Mouse (Mus musculus): ENCODE measurements around the gene Pcif1. TPM values are rescaled to one million over a fixed set of nuclear protein-coding genes. Genes with fewer than 3 reads are reported as not detected.
A peak's percentile ranks its signal among the peaks of the same experiment; 100 is the strongest.
"Not testable (repeated sequence)": the region's sequence is repeated elsewhere in the genome, so short reads cannot be mapped to it uniquely, and the experiment has no call there.

Pcif1 gene
- total RNA-seq (2021): 10 to 100 TPM; 41.9 to 45.2 TPM
- long read RNA-seq, full-length matches to known transcripts: 86 of 107 reads
- long read RNA-seq, partial matches to known transcripts: 6 of 107 reads
- long read RNA-seq, other reads (novel, unspliced or antisense): 15 of 107 reads

DNA sequence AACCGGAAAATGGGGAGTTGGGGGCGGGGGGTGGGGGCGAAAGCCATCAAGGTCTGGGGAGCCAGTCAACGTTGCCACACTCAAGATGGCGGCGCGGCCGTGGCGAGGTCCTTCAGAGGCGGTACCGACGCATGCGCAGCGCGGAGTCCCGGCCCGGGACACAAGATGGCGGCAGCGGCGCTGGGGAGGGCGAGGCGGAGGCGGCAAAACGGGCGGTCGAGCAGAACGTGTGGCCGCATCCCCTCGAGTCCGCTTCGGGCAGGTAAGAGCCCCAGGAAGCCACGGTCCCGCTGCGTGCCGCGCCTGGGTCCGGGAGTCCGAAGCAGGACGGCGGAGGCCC, at the start of gene Pcif1:
Pcif1 (plus strand) TSS at position 77 of the 340 bp plus-strand sequence.
- DNase-seq (ENCODE audit: low spot score in 2 of 2): peak; percentile 87 to 95

DNA sequence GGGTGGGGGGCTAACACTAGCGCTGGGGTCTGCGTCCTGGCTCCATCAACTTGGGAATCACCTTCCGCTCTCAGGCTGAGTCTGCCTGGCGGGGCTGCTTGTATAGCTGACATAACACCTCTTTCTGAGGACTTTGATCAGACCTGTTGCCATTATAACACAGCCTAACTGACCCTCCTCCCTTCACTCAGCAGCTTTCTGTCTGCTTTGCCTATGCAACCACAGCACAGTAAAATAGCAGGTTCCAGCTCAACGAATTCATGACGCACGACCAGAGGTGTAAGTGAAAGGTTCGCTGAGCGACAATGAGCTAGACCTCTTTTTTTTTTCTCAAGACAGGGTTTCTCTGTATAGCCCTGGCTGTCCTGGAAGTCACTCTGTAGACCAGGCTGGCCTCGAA, 48.1 kb upstream of the Pcif1 start:
- DNase-seq (ENCODE audit: low spot score in 2 of 2): no peak

DNA sequence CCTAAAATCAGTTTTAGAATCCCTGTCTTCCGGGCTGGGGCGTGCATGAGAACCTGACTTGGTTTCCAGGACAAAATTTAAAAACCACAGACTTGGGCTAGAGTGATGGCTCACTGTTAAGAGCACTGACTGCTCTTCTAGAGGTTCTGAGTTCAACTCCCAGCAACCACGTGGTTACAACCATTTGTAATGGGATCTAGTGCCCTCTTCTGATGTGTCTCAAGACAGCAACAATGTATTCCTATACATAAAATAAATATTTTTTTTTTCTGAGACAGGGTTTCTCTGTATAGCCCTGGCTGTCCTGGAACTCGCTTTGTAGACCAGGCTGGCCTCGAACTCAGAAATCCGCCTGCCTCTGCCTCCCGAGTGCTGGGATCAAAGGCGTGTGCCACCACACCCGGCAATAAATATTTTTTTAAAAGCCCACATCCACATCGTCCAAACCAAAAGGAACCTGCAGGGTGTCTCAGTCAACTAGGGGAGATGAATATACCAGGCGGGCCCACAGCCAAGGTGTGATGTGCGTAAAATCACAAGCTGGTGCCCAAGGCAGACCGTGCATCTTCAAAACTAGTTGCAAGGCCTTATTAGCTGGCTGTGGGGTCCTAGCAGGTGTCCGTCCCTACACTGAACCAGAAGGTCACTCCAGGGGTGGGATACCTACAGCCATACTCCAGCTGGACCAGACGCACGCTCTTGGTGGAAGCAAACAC, 46.9 kb upstream of the Pcif1 start:
- DNase-seq (ENCODE audit: low spot score in 2 of 2): no peak

DNA sequence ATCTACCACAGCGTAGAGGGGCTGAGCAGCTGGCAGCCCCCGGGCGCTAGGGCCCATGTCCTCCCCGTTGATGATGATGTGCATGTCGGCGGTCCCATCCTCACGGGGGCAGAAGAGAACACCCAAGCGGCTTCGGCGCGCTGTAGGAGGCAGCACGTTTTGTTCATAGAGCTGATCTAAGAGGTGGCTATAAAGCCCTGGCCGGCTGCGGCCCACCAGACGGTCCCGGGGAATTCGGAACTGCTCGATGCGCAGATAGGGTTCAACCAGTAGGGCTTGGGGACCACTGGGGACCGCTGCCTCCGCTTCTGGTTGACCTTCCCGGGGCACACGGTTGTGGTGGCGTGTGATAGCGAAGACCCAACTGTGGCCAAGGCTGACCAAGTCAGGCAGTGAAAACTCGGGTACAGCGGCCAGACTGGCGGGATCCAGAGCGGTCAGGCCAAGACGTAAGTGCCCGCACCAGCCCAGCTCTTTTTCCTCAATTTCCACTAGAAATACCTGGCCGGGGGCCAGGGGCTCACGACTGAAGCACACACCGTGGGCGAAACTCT, 46.3 kb upstream of the Pcif1 start, which contains the start of gene Ctsa:
Ctsa (plus strand) TSS at position 126 of the 554 bp plus-strand sequence.
- DNase-seq (ENCODE audit: low spot score in 2 of 2): peak; percentile 69 to 84

DNA sequence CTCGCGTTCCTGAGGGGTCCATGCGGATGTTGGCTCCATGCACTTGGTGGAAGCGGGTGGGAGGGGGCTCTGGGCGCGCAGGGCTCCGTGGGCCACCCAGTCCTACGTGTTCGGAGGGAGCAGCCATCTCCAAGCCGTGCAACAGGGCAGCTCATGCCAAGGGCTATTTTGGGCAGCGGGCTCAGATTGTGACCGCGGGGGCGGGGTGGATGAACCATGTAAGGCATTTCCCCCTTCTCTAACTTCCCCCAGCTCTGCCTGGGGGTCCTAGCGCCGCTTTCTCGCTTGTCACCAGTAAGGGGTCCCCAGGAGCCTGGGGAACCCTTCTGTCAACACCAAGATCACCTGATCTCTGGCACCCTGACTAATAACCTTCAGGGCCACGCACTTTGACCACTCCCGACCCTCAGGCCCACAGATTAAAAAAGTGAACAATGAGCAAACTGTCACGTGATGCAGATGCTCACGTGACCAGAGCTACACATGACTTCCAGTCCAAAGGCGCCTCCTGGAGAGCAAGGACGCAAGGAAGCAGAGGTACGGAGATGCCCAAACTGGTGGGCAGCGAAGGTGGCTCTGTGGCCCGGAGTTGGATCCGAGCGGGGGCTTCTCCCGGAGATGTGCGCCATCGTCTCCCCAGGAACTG, 45.7 kb upstream of the Pcif1 start, which contains the start of gene Neurl2:
Neurl2 (minus strand) TSS at position 143 of the 646 bp plus-strand sequence.
- peak; percentile 84 to 97 for DNase-seq (ENCODE audit: low spot score in 2 of 2)

DNA sequence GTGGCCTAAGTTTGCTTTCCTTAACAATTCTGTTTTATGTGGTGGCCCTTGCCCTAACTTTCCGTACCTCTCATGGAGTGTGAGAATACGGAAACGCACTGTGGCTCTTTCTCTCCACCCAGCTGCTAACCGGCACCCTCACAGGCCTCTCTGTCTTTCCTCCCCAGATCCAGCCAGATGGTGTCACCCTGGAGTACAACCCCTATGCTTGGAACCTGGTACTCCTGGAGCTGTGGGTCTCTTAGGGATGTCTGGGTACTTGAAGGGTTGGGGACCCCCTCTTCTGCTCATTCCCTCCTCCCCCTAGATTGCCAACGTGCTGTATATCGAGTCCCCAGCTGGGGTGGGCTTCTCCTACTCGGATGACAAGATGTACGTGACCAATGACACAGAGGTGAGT, 44.6 kb upstream of the Pcif1 start:
- no peak for DNase-seq (ENCODE audit: low spot score in 2 of 2)

DNA sequence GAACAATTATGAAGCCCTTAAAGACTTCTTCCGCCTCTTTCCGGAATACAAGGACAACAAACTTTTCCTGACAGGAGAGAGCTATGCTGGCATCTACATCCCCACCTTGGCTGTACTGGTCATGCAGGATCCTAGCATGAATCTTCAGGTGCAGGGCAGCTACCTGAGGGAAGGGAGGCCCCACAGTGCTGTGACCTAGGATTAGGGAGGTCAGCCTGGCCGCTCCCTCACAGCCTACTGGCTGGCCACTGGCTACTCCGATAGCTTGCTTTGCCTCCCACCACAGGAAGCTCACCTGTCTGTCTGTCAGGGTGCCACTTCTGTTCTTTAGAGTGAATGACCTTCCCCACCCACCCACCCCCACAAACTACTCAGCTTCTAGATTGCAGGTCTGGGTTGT, 43.9 kb upstream of the Pcif1 start:
- DNase-seq (ENCODE audit: low spot score in 2 of 2): no peak

DNA sequence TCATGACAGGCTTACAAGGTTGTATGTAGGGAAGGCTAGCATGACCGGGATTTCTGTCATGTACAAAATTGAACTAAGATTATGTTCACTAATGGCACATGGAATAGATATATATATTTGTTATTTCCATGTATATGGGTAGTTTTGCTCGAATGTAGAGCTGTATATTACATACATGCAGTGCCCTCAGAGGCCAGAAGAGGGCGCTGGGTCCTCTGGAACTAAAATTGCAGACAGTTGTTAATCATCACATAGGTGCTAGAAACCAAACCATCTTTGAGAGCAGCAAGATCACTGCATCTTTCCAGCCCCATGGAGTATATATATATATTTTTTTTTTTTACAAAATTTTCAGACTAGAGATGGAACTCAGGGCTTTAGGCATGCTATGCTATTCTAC, 33.3 kb upstream of the Pcif1 start:
- no peak for DNase-seq (ENCODE audit: low spot score in 2 of 2)

DNA sequence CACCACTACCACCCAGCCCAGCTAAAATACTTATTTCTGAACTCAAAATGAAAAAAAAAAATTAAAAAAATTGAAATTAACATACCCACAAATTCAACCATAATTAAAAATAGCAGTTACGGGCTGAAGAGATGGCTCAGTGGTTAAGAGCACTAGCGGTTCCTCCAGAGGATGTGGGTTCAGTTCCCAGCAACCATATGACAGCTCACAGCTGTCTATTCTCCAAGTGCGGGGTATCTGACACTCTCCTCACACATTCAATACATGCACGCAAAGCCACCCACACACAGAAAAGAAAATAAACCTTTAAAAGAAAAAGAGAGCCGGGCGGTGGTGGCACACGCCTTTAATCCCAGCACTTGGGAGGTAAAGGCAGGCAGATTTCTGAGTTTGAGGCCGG, 29.0 kb upstream of the Pcif1 start:
- no peak for DNase-seq (ENCODE audit: low spot score in 2 of 2)

DNA sequence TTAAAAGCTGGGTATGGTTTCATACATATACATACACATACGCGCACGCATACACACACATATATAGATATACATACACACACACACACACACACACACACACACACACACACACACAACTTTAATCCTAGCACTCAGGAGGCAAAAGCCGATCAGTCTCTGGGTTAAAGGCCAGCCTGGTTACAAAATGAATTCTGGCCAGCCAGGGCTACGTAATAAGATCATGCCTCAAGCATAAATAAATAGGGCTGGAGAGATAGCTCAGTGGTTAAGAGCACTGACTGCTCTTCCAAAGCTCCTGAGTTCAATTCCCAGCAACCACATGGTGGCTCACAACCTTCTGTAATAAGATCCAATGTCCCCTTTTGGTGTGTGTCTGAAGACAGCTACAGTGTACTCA, 23.5 kb upstream of the Pcif1 start:
- not testable (repeated sequence) for DNase-seq (ENCODE audit: low spot score in 2 of 2)

DNA sequence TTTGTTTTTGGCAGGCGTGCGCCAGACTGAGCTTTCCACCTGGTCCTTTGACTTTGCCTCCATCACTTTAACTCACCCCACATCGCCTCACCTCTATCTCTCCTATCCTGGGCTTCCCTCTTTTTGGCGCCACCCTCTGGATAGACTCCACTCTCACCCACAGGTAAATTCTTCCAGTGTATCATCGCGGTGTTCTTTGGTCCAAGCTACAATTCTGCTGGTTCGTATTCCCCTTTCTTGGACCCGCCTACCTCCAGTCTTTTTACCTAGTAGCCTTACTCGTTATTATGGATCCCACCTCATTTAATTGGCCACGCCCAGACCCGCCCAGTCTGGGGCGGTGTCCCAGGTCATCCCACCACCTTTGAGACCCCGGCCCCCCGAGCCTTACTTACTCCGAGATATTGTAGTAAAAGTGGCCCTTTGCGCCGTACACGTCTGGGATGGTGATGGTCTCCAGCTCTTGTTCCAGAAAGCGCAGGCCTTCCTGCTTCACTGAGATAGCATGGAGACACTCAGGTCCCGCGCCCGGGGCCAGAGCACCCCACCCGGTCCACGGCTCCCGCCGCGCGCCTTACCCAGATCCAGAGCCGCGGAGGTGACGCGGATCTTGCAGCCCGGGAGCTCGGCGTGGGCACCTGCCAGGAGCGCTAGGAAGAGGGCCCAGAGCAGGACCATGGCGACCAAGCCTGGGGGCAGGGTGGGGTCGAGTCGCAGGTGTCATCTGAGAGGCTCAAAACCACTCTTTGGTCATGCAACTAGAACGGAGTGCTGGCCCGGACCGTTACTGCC, 22.6 kb upstream of the Pcif1 start:
- no peak for DNase-seq (ENCODE audit: low spot score in 2 of 2)

DNA sequence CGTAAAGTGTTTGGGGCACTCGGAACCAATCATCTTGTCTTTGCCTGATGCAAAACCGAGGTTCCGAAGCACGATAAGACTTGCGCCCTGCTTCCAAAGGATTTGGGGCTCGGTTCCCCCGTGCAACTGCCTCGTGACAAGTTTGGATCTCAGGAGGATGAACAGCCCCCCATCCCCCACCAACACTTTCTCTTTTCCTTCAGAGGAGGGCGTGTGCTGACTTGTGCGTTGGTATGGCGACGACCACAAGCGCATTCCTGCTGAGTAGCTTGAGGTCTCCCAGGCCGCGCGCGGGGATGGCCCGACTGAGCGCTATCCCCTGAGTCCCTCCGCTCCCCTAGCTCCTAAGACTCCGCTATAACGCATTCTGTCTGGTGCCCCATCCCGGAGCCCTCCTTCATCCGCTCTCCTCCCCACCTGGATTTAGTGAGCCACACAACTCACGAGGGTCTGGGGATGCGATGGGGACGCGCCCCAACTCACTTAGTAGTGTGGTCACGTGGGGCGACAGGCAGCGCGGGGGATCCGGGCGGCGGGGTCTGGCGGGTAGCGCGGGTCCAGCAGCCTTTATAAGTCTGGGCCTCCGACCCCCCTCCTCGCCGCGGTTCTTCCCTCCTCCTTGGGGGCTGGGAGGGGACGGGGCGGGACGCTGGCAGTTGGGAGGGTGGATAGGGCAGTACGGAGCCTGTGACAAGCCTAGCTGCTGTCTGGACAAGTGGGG, 21.8 kb upstream of the Pcif1 start, which contains the start of gene Pltp:
Pltp (minus strand) TSS at position 611 of the 721 bp plus-strand sequence.
- DNase-seq (ENCODE audit: low spot score in 2 of 2): no peak

DNA sequence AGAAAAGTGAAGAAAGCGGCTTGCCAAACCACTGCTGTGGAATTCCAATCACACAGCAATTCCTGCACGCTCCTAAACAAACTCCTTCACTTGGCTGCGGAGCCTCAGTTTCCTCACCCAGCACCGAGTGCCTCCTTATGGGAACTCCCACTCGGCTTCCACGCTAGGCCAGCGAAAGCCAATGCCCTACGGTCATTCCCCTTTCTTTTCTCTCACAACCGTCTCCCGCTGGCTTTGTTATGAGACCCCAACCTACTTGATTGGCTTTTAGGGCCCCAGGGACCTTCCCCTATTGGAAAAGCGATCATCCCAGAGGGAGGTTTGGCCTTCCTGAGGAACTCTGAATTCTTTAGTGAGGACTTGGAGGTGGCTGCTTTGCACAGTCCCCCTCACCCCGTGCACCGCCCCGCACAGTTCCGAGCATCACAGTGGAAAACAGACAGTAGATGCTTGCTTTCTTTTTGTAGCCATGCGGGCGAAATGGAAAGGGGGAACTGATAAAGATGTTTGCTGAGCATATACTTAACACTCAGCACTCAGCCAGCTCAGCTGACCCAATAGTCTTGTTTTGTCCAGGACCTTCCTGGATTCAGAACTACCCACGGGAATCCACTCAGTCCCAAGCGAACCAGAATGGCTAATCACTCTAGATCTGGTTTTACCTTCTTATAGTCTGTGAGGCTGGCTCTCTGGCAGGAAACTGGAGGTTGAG, 21.1 kb upstream of the Pcif1 start:
- no peak for DNase-seq (ENCODE audit: low spot score in 2 of 2)

DNA sequence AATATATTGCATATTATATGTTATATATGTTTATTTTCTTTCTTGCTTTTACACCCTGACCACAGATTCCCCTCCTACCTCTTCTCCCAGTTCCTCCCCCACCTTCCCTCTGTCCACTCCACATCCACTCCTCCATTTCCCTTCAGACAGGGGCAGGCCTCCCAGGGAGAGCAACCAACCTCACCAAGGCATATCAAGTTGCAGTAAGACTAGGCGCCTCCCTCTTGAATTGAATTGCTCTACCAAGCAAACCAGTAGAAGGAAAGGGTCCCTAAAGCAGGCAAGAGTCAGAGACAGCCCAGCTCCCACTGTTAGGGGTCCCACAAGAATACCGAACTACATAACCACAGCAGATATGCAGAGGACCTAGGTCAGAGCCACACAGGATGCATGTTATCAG, 19.9 kb upstream of the Pcif1 start:
- DNase-seq (ENCODE audit: low spot score in 2 of 2): no peak

DNA sequence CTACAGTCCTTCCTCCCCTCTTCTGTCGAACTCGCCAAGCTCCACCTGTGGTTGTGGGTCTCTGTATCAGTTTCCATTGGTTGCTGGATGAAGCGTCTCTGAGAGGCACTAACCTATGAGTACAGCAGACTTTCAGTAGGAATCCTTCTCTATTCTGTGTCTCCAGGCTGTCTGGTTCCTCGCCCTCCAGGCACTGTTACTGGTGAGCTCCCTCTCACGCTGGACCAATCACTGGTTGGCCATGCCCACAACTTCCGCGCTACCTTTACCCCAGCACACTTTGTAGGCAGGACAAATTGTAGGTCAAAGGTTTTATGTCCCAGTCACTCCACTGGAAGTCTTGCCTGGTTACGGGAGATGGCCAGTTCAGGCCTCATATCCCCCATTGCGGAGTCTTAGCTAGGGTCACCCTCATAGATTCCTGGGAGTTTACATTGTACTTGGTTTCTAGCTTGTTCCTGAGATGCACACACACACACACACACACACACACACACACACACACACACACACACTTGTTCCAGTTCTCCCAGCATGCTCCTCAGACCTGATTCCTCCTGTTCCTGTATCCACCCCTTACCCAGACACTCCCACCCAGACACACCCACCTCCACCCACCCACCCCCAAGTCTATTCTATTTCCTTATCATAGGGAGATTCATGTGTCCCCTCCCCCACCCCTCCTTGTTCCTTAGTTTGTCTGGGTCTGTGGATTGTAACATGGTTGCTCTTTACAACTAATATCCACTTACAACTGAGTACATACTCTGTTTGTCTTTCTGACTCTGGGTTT, 19.3 kb upstream of the Pcif1 start:
- no peak for DNase-seq (ENCODE audit: low spot score in 2 of 2)

DNA sequence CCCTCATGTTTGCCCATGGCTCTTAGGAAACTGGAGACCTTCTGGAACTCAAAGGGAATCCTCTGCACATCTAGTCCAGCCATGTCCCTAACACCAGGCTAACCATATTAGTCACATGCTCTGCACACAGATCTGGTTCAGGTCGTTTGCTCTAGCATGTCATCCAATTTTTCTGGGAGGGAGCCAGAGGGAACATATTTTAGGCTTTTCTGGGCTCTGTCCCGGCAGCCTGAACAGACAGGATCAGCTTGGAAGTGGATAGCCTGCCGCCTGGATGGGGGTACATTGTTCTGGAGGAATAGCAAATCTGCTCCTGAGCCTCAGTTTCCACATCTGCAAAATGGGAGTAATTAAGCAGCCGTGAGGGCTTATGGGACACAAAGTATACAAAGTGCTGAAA, 18.0 kb upstream of the Pcif1 start:
- DNase-seq (ENCODE audit: low spot score in 2 of 2): no peak

DNA sequence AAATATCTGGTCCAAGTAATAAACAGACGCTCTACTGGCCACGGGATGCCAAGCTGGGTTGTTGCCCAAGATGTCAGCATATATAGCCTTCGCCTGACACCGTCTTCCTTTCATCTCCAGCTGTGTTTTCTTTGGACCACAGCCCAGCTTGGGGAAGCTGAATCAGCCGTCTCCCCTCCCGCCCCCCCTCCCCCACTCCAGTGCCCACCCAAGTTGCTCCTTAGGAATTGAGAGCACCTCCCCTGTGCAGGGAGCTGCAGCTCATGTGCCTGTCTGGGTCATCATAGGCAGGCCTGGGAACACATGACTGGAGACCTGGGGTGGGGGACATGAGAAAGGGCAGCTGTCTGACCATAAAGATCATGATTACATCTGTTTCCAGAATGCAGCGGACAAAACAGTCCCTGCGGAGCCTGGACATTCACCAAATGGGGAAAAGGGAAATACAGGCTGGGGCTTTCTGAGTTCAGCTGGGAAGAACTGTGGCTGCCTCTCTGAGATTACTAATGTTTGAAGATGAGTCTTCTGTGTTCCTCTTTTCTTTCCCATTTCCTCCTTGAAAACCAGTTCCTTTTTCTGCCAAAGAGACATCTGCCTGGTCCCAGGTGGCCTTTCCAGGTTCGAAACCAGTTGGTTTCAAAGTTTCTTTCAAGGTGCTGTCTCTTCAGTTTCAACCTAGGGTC, 16.8 kb upstream of the Pcif1 start:
- no peak for DNase-seq (ENCODE audit: low spot score in 2 of 2)

DNA sequence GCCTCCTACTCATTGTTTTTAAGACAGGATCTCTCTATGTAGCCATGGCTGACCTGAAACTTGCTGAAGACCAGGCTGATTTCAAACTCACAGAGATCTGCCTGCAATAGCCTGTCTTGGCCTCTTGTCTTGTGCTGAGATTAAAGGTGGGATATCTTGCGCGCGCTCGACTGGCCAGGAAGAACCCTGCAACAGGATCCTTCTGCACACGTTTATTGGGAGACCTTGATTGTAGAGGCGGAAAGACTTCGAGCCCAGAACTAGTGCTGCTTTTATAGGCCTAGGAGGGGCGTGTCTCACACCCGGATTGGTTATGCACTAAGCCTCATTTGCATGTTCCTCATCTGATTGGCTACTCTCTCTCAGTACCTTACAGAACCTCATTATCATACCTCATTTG, 15.7 kb upstream of the Pcif1 start:
- DNase-seq (ENCODE audit: low spot score in 2 of 2): not testable (repeated sequence)

DNA sequence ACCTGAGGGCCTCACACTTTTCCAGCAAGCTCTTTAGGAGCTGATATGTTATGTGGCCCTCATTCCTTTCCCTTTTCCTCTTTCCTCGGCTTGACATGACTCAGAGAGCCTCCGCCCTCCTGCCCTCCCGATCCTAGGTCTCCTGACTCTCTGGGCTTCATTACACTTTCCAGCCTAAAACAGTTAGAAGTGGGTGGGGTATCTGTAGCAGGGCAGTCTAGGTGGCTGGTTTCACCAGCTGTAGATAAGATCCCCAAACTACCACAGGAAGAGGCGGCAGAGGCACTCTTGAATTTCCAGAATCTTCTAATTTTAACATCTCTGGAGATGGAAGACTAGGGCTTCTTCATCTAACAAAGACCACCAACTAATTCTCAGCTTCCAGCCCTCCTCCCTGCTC, 14.5 kb upstream of the Pcif1 start:
- no peak for DNase-seq (ENCODE audit: low spot score in 2 of 2)

Data from layer of hippocampus, adult 18-20 months (tissue).